Mouse (Mus musculus): ENCODE results near the gene Ryr2.
"Not testable (repeated sequence)": the region's sequence is repeated elsewhere in the genome, so short reads cannot be mapped to it uniquely, and the experiment has no call there.

Ryr2 gene

DNA sequence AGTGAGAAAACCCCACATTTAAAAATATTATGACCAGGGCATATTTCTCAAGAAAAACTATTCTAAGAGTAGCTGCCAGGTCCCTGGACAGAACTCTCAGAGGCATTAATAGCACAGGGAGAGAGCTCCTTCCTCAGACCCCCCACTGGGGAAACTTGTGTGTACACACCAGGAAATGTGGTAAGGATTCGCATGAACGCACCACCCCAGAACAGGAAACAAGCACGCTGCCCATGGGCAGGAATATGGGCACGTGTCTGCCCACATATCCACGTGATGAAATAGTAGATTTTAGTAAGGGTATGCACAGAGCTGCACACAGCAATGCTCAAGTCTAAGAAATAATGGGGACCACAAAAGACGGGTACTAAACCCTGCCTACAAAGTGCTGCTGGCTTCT, 72.8 kb downstream of the Ryr2 start:
- DNase-seq: no peak

DNA sequence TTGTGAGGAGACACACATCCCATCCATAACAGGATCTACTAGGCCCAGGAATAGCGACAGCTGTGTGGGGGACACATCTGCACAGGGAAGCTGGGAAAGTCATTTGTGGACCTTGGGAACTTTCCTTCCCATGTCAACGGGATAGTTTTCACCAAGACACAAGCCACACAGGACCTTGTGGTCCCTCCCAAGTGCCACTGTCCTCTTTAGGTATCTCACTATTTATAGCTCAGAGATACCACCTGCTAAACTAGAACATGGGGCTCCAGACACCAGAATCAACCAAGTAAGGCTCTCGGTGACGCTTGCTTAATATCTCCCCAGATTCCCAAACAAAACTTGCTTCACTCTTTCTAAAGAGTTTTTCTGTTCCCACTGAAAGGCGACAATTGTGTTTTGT, 73.5 kb downstream of the Ryr2 start:
- no peak for DNase-seq

DNA sequence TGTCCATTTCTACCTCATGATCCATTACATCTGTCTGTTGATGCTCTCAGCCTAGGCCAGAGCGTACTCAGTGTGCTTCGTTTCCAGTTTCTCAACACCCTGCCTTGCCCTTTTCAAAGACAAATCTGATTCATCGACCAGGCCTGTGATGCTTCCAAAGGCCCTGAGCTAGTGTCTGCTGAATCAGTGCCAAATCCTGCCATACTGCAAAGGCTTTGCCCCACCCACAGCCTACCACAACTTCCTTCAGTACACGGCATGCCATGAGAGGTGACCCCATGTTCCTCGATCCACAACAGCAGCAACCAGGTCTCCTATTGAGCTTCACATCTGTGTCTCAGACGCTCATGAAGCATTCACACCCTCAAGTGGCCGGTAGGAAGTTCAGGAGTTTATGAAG, 76.9 kb downstream of the Ryr2 start:
- no peak for DNase-seq

DNA sequence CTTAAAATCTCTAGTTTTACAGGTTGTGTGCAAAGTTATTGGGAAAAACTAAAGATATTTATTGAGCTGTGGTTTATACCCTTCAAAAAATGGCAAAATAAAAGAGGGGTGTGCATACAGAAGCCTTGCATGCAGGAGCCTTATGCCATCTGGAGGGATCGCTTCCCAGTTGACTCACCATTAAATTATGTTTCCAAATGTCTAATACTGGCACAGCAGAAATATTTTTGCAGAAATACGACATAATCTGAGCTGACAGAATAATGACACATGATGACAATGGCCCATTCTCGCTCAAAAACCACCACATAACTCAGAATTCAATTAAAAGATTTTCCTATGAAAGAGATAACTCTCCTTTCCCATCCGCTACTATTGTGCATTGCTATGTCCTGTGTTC, 77.4 kb downstream of the Ryr2 start:
- DNase-seq: no peak

DNA sequence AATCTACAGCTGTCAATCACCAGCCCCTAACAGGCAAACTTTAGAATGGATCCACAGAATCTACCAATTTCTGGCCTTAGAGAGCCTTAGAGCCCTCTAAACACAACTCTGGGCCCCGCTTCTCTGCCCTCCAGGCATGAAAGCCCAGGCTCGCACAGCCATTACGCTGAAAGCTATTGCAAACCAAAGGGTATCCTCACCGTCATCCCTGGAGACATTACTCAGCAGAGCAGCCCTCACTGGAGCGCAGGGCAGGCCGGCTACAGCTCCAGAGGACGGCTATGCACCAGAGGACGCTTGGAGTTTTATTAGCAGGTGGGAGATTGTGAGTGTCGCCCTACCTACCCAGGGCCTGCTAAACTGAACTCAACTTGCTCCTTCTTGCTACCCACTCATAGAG, 88.7 kb downstream of the Ryr2 start:
- no peak for DNase-seq

DNA sequence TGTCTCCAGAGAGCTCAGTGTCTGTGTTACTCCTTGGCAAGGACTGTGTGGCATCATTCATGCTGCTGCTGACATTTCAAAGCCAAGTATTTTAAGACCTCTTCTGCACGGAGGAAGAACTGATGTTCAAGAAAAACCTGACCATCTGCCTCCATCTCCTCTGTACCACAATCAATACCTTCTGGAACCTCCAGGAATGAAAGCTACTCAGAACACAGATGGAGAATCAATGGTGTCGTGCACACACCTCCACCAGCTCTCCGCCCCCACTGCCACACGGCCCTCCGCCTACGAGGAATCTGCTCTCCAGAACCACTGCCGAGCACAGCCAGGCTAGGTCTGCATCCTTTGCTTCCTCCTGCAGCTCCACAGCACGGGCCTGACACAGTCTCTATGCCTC, 92.8 kb downstream of the Ryr2 start:
- no peak for DNase-seq

- no peak for DNase-seq
These were observed 97.6 kb downstream of the Ryr2 start for GRCm38 (mm10) chr13:12008995-12009689.

- DNase-seq: no peak
These were observed 99.2 kb downstream of the Ryr2 start for GRCm38 (mm10) chr13:12007579-12007978.

- no peak for DNase-seq
These were observed 104.9 kb downstream of the Ryr2 start for GRCm38 (mm10) chr13:12001891-12002294.

- DNase-seq: no peak
These were observed 106.9 kb downstream of the Ryr2 start for GRCm38 (mm10) chr13:11999851-12000250.

- no peak for DNase-seq
These were observed 109.4 kb downstream of the Ryr2 start for GRCm38 (mm10) chr13:11997366-11997765.

- no peak for DNase-seq
These were observed 119.2 kb downstream of the Ryr2 start for GRCm38 (mm10) chr13:11987556-11987955.

DNA sequence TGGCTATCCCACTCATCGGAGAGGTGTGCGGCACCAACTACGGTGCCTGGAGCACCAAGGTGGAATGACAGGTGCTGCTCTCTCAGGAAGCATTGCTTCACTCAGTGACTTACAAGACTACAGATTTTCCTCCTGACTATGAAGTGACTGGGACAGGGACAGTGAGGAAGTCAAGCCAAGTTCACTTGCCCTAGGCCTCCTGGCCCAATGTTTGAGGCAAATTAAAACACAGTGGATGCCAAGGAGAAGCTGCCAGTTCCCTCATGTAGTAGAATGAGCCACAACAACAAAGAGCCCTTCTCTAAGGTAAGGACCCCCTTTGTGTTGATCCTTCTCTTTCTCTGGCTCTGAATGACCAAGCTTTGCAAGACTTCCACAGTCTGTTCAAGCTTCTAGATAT, 121.7 kb downstream of the Ryr2 start:
- no peak for DNase-seq

DNA sequence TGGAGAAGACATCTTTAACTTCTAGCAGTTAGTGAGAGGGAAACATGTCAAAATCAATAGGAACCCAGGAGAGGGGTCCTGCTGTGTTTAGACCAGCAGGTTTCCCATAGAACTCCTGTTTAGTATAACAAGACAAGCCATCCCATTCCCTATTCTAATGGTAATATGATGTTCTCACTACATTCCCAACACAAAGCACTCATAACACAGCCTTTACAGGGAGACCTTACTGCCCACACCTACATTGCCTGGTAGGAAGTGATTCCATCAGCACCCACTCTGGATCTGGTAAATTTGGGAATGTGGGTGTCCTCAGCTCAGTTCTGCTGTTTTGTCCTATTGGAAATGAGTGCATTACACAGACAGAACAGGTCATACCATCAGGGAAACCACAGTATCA, 127.7 kb downstream of the Ryr2 start:
- no peak for DNase-seq

DNA sequence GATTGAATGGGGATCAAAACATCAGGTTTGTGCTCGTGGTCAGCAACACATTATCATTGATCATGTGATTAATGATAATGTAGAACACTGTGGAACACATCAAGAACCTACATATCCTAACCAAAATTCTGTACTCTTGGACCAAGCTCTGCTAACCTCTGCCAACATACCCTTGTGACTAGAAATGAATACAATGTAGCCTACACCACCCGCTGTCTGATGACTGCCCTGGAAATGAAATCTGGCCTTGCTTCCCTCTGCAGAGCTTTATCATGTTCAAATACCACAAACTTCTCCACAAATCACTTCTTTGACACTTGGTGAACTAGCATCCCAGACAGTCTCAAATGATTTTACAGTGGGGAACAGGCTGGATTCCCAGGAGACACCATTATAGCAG, 128.4 kb downstream of the Ryr2 start:
- DNase-seq: no peak

DNA sequence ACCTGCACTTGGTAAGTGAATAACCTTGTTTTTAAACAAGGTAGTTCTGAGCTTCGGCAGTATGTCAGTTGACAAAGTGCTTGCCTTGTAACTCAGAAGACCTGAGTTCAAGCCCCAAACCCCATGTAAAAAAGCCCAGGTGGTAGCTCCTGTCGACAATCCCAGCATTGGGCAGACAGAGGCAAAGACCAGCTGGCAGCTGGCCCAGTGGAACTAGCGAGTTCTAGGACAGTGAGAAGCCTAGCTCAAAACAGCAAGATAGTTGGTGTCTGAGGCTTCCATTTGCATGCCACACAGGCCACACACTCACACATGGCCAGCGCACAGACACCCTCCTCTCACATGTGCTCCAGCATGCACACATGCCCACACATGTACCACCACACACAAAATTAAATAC, 129.1 kb downstream of the Ryr2 start:
- DNase-seq: no peak

DNA sequence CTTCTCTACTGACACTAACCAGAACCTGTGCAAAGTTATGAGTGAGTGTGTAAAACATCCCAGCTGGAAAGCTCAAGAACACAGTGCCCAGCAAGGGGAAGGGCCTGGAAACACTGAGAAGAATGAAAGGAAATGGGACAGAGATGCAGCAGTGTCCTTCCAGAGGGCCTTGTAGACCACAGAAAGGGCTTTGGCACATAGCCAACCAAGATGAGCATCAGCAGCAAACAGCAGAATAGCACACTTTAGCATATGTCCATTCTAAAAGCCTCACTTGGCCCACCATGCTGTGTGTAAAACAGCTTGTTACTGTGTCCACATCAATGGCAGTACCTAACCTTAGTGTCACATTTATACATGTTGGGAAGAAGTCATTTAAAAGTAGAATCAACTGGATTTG, 142.4 kb downstream of the Ryr2 start:
- no peak for DNase-seq

DNA sequence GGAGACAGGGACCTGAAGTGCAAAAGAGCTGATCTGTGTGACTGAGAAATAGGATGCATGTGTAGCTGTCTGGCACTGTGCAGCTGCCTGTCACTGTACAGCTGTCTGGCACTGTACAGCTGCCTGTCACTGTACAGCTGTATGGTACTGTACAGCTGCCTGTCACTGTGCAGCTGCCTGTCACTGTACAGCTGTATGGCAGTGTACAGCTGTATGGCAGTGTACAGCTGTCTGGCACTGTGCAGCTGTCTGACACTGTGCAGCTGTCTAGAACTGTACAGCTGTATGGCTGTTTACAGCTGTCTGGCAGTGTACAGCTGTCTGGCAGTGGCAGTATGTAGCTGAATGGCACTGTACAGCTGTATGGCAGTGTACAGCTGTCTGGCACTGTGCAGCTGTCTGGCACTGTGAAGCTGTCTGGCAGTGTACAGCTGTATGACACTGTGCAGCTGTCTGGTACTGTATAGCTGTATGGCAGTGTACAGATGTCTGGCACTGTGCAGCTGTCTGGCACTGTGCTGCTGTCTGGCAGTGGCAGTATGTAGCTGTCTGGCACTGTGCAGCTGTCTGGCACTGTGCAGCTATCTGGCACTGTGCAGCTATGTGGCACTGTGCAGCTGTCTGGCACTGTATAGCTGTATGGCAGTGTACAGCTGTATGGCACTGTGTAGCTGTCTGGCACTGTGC, 147.1 kb downstream of the Ryr2 start:
- no peak for DNase-seq

DNA sequence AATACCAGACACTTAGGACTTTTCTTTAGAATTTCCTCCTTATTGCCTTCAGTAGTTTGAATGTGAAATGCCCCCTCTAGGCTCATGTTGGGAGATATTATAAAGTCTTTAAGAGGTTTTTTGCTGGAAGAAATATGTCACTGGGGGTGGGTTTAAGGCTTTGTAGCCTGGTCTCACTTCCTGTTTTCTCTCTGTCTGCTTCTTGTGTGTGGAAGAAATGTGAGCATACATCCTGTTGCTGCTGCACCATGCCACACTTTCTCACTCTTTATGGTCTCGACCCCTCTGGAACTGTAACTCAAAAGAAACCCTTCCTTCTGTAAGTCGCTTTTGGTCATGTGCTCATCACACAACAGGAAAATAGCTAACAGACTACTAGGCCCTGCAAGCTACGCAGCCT, 147.9 kb downstream of the Ryr2 start:
- no peak for DNase-seq

DNA sequence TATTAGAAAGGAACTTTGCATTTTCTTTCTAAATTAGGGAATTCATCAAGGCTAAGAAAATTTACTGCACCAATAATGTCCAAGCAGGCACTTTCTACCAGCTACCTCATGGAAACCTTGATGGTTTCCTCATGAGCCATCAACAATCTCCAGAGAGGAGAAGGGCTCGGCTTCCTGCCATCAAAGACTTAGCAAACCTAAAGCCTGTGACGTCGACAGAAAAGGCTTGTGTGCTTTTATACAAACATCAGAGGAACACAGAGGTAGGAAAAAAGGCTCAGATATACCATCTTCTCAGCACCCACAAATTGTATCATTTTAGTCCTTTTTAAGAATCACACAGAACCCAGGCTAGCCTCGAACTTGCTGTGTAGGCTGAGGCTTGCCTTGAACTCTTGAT, 148.5 kb downstream of the Ryr2 start:
- no peak for DNase-seq

DNA sequence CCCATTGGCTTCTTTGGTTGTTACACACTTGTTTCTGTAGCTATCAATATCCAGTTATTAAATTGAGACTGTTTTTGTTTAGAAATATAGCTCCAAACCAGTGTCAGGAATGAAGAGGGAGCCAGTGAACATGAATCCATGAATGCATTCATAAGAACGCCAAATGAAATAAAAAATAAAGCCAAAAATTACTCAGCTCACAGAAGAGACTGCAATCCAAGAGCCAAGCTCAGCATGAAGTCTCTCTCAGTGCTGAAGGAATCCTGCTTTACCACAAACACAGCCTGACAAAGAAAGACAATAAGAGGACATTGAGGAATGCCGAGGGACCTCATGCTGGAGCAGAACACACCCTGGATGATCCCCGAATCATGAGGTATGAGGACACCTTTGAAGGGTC, 154.8 kb downstream of the Ryr2 start:
- DNase-seq: no peak

GRCm38 (mm10) chr13:11945740-11946139, 161.0 kb downstream of the Ryr2 start:
- DNase-seq: no peak

- no peak for DNase-seq
These were observed 165.0 kb downstream of the Ryr2 start for GRCm38 (mm10) chr13:11941724-11942123.

GRCm38 (mm10) chr13:11934297-11935060, 172.3 kb downstream of the Ryr2 start:
- DNase-seq: not testable (repeated sequence)
